Mouse (Mus musculus): ENCODE measurements around the gene Trappc10.

DNA sequence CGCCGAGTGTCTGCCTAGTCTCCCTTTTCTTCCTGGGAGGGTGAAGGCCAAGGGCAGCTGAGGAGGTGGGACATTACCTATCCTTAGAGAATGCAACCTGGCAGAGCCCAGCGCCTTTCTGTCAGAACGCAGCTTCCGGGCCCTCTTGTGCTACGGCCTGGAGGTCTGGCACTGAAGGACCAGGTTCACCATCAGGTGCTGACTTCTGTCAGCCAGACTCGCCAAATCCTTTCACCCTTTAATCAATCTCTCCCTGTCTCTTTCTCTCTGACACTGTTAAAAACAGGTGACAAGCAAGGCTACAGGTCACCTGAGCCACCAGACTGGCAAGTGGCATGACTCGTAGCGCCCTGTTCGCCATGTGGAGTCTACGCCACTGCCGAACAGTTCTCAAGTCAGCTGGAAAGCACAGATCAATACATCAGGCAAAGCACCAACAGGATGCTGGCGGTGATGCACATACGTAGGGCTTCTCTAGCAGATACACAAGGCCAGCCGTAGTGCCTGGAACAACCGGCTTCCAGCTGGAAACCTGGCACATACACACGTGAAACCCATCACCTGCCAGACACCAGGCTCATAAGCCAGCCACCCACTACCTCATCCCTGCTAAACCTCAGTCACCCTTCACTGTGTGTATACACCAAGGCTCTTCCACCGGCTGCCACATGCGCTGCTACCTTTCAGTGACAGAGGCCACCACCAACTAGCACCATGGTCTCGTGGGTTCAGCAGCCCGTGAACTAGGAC is 79.0 kb downstream of the Trappc10 start:
- TF ChIP-seq POLR2A (IDR thresholded peaks at IDR 0.05; ENCODE audit: borderline replicate concordance, control insufficient read depth, low read depth, low read length) = no peak
- no peak for TF ChIP-seq CTCF (IDR thresholded peaks at IDR 0.05; ENCODE audit: control insufficient read depth, insufficient read depth, low read length)

All from bone marrow, adult 2 months (tissue).